Mouse (Mus musculus) kidney, adult 2 months (tissue): Measurements from ENCODE around the gene Capzb. TPM values are rescaled to one million over a fixed set of nuclear protein-coding genes. Genes with fewer than 3 reads are reported as not detected.
A peak's percentile ranks its signal among the peaks of the same experiment; 100 is the strongest.

Experiments
- DNase-seq: peaks from one replicate; pipeline ENCODE4 v3.0.0; 2021
- H3K27ac ChIP-seq: fragments of 200-500 bp; 2 replicates; pipeline ENCODE4 v1.5.1; 2012; ENCODE audit warnings: low read depth, low read length, control low read depth, inconsistent platforms; ENCODE audit not compliant: insufficient read depth
- H3K27me3 ChIP-seq: fragments of 200-500 bp; replicated peaks from 2 replicates; pipeline ENCODE4 v1.6.1; 2012; ENCODE audit warnings: mild to moderate bottlenecking, moderate library complexity, low read length, inconsistent platforms; ENCODE audit not compliant: control insufficient read depth, insufficient read depth
- H3K36me3 ChIP-seq: fragments of 200-500 bp; 2 replicates; pipeline ENCODE4 v1.6.1; 2012; ENCODE audit warnings: mild to moderate bottlenecking, moderate library complexity, low read length, inconsistent platforms; ENCODE audit not compliant: control insufficient read depth, insufficient read depth
- H3K4me1 ChIP-seq: fragments of 200-500 bp; 2 replicates; pipeline ENCODE4 v1.6.1; 2011; ENCODE audit warnings: low read length; ENCODE audit not compliant: control insufficient read depth, insufficient read depth
- H3K4me3 ChIP-seq: fragments of 200-500 bp; 2 replicates; pipeline ENCODE4 v1.5.1; 2011; ENCODE audit warnings: mild to moderate bottlenecking, low read depth, low read length, control low read depth; ENCODE audit not compliant: insufficient read depth
- CTCF ChIP-seq: fragments of 200-500 bp; conservative IDR thresholded peaks from 2 replicates; pipeline ENCODE4 v1.5.1; 2011; ENCODE audit warnings: low read depth, mild to moderate bottlenecking, control low read depth, low read length, moderate library complexity, mixed read lengths; ENCODE audit not compliant: insufficient read depth, insufficient read length
- POLR2A ChIP-seq: fragments of 200-500 bp; IDR thresholded peaks from one replicate; pipeline ENCODE4 v1.6.1; 2011; ENCODE audit warnings: low read depth, low read length, control low read depth
- WGBS: fragments of 180-500 bp; shearing (Covaris S2); methylation state at CpG from one replicate; pipeline ENCODE4 v1.1.7; 2018; 5-methylcytosine and 5-hydroxymethylcytosine counted together
- polyA plus RNA-seq: library from polyadenylated mRNA; depleted of rRNA; stranded (reverse); fragments of >200 nt; gene quantifications from 2 replicates; pipeline ENCODE4 v1.2.3, GENCODE M21; 2012; rRNA removed

Gene Capzb
- polyA plus RNA-seq, result 102 and 134 TPM in 2 replicates

DNA sequence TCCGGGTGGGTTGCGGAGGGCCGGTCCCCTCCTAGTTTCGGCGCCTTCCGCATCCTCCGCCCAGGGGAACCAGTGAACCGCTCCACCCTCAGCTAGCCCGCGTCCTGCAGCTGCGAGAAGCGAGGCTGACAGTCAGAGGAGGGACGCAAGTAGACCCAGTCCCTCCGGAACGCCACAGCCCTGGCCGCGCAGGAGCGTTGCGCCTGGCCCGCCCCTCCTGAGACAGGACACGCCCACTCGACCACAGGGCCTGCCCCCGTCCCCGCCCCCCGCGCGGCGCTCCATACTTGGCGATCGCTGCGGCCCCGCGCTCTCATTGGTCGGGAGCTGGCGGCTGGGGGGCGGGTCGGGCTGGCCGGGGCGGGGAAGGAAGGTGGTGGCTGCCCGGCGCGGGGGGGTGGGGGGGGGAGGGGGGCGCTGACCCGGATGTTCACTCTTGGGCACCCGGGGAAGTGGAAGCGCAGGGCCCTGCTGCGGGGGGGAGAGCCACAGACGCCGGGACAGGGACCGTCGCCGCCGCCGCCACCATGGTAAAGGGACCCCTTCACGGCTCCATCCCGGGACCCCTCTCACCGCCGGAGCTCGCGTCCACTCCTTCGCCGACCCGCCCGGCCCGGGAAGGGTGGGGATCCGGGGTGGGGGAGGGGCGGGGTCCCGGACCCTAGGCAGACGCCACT is at the start of gene Capzb:
TSS of gene Capzb (plus strand) at position 401 of the 677 bp plus-strand sequence.
- peak; percentile 98 for DNase-seq
- Histone ChIP-seq H3K4me1 (peaks cover 39% of the 10 kb centered on the region), H3K36me3 (no peaks in the 10 kb centered on the region), H3K4me3 (peak within 1 kb of the TSS; percentile 97), H3K27me3 (no peaks in the 10 kb centered on the region), H3K27ac (peak within 1 kb of the TSS; percentile 92)
- TF ChIP-seq POLR2A, result peak; percentile 92
- TF ChIP-seq CTCF, result no peak
- WGBS, result 1% methylated on average over 66 of the region's 69 CpGs

DNA sequence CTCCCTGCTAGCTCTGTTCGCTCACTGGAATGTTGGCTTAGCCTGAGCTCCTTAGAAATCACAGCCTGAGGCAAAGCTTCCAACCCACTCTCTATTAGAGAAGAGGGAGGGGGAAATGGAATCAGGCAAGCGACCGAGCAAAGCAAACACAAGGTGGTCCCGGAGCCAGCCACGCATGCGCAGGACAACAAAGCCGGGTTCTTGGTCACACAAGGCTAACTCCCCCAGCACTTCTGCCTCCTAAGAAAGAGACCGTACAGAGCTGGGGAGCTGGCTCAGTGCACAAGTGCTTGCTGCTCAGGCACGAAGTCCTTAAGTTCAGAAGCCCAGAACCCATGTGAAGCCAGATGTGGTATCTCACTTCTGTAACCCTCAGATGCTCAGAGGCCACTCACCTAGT is 49.7 kb upstream of the Capzb start:
- no peak overlapping the region for H3K4me3 ChIP-seq
- H3K27ac ChIP-seq, result no peak overlapping the region
- no peak for DNase-seq
- TF ChIP-seq CTCF, result no peak
- TF ChIP-seq POLR2A, result no peak
- no peaks in the 10 kb centered on the region for H3K36me3 ChIP-seq
- H3K4me1 ChIP-seq, result no peaks in the 10 kb centered on the region
- WGBS, result 24% methylated on average over 9 of the region's 9 CpGs
- no peaks in the 10 kb centered on the region for H3K27me3 ChIP-seq

DNA sequence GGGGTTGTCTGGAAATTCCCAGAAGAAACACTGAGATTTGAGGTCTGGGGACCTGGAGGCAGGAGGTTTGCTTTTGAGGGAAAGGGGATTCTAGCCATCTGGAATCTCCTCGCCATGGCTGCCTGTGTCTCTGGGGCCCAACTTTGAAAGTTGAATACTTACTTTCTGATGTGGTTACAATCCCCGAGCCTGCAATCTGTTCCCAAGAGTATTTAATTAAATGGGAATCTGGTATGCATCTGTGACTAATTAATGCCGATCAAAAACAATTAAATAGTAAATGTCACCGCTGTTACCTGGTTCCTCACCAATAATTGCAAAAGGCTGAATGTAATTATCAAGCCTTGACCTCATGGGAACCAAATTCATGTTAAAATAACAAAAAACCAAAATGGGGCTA is 48.1 kb upstream of the Capzb start:
- H3K4me1 ChIP-seq, result no peaks in the 10 kb centered on the region
- H3K4me3 ChIP-seq, result no peak overlapping the region
- no peak overlapping the region for H3K27ac ChIP-seq
- H3K27me3 ChIP-seq, result no peaks in the 10 kb centered on the region
- WGBS, result 91% methylated on average over 4 of the region's 4 CpGs
- TF ChIP-seq POLR2A (no peak), CTCF (no peak)
- no peaks in the 10 kb centered on the region for H3K36me3 ChIP-seq
- no peak for DNase-seq

GRCm38 (mm10) chr4:139145156-139145555 is 47.5 kb upstream of the Capzb start:
- DNase-seq, result no peak

DNA sequence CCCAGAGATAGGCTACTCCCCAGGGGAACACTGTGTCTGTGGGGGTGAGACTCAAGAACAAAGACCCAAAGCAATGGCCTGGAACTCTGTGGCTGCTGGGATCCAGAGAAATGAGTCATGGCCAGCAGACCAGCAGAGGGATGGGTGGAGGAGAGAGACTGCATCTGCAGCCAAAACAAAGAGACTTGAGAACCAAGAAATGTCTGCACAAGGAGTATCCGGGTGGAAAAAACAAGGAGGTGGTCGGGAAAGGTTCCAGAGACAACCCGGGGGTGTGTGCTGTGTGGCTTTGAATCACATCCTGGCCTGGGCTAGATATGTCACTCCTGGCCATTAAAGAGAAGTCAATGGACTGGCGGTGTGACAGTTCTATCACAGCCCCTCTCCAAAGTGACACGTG is 45.9 kb upstream of the Capzb start:
- H3K4me3 ChIP-seq, result no peak overlapping the region
- DNase-seq, result no peak
- TF ChIP-seq CTCF, result no peak
- no peak for TF ChIP-seq POLR2A
- H3K27ac ChIP-seq, result no peak overlapping the region
- no peaks in the 10 kb centered on the region for H3K4me1 ChIP-seq
- WGBS, result 37% methylated on average over 5 of the region's 5 CpGs
- no peaks in the 10 kb centered on the region for H3K27me3 ChIP-seq
- H3K36me3 ChIP-seq, result no peaks in the 10 kb centered on the region

More at GRCm38 (mm10) chr4:139145156-139145555, 47.5 kb upstream of the Capzb start:
- Histone ChIP-seq H3K27me3 (no peaks in the 10 kb centered on the region), H3K4me1 (no peaks in the 10 kb centered on the region), H3K27ac (no peak overlapping the region), H3K4me3 (no peak overlapping the region), H3K36me3 (no peaks in the 10 kb centered on the region)
- 93% methylated on average over 11 of the region's 11 CpGs for WGBS
- TF ChIP-seq POLR2A, result no peak
- TF ChIP-seq CTCF, result peak; percentile 50

GRCm38 (mm10) chr4:139151370-139151769 is 41.3 kb upstream of the Capzb start:
- WGBS, result 73% methylated on average over 6 of the region's 6 CpGs
- no peak overlapping the region for H3K27ac ChIP-seq

GRCm38 (mm10) chr4:139154576-139155307 is 38.0 kb upstream of the Capzb start:
- peak; percentile 33 for DNase-seq
- Histone ChIP-seq H3K4me1 (no peaks in the 10 kb centered on the region), H3K36me3 (no peaks in the 10 kb centered on the region), H3K27ac (no peak overlapping the region), H3K27me3 (no peaks in the 10 kb centered on the region), H3K4me3 (no peak overlapping the region)
- no peak for TF ChIP-seq POLR2A
- no peak for TF ChIP-seq CTCF
- 59% methylated on average over 20 of the region's 20 CpGs for WGBS

More at GRCm38 (mm10) chr4:139151370-139151769, 41.3 kb upstream of the Capzb start:
- Histone ChIP-seq H3K36me3 (no peaks in the 10 kb centered on the region), H3K27me3 (no peaks in the 10 kb centered on the region), H3K4me1 (no peaks in the 10 kb centered on the region), H3K4me3 (no peak overlapping the region)
- no peak for DNase-seq
- TF ChIP-seq POLR2A (no peak), CTCF (0 out of 2 replicates have a peak, but pooled peaks have one; percentile 11)
